8 mouse cellular contexts compared by ENCODE assay signal in the genomic region with DNA sequence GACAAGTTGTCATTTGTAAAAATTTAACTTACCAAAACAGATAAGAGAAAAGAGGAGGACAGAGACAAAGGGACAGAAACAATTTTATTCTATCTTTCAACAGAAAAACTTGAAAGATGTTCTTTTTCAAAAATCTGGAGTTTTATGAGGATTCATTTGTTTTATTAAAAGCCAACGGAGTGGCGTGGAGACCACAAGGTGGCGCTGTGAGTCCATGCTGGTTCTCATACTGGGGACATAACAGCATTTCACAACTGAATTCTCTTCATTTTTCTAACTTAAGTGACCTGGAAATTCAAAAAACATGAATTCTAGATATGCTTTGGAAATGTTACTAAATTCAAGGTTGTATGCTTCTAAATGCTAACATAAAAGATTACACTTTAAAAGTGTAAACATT. TPM values are rescaled to one million over a fixed set of nuclear protein-coding genes. Genes with fewer than 3 reads are reported as not detected.
DNase-seq lines count a peak whose midpoint lies in the region; ATAC-seq lines count a peak whose summit lies in the region.

No protein-coding gene starts in this region.

- intact Hi-C loops in heart, postnatal 25 days (cut with DNase I): loop anchor here (1.0 kb wide), 1 partner anchor 85 kb away; no protein-coding TSS in a partner anchor

- peak; percentile 22 to 74 for DNase-seq in heart, adult 18-20 months
- no peak for DNase-seq in heart, postnatal 25 days (ENCODE audit: low spot score)
- peak; percentile 69 to 72 for DNase-seq in B cell, adult 2 months
- peak; percentile 62 for DNase-seq in embryo, embryonic 11.5 days (ENCODE audit: low read depth, low spot score)
- peak; percentile 33 to 89 for DNase-seq in kidney, postnatal 36 days
- DNase-seq in thymus, postnatal 0 days (ENCODE audit: low spot score): peak; percentile 52

- peak; percentile 73 for ATAC-seq in activated CD4-positive, CD25-positive, alpha-beta regulatory T cell, adult 4 months
- peak; percentile 90 for ATAC-seq in megakaryocyte progenitor cell, adult 5-6 weeks (replicated peaks; ENCODE audit: poor library complexity)

RNA-seq across cellular contexts. Expression of gene Cep44, which starts 20.5 kb away (rescaled TPM):
- 1 to 10 TPM; 7.7 to 8.9 TPM for total RNA-seq in heart, adult 18-20 months (2021)
- 10 to 100 TPM; 11.7 to 12.4 TPM for total RNA-seq in heart, postnatal 25 days (2021)
- 10 to 100 TPM; 20.7 to 23.0 TPM for polyA plus RNA-seq in activated CD4-positive, CD25-positive, alpha-beta regulatory T cell, adult 4 months (2017; shearing (Covaris generic))
- total RNA-seq in megakaryocyte progenitor cell, adult 5-6 weeks (2015): 45.6 and 48.7 TPM in 2 replicates
- total RNA-seq in megakaryocyte progenitor cell, adult 5-6 weeks (2017): 37.3 and 46.9 TPM in 2 replicates
- polyA plus RNA-seq in thymus, postnatal 0 days (2015; fragmentation: Nextera tagmentation; extraction: Ambion mirVana): 45.3 and 47.9 TPM in 2 replicates

RNA-seq across cellular contexts. Expression of gene Fbxo8, which starts 20.5 kb away (rescaled TPM):
- 10 to 100 TPM; 58.4 to 60.8 TPM for total RNA-seq in heart, adult 18-20 months (2021)
- 10 to 100 TPM; 48.2 to 56.8 TPM for total RNA-seq in heart, postnatal 25 days (2021)
- polyA plus RNA-seq in activated CD4-positive, CD25-positive, alpha-beta regulatory T cell, adult 4 months (2017; shearing (Covaris generic)): 10 to 100 TPM; 41.6 to 65.5 TPM
- 26.5 and 36.7 TPM in 2 replicates for total RNA-seq in megakaryocyte progenitor cell, adult 5-6 weeks (2015)
- total RNA-seq in megakaryocyte progenitor cell, adult 5-6 weeks (2017): 6.3 and 6.8 TPM in 2 replicates
- 63.2 and 65.9 TPM in 2 replicates for polyA plus RNA-seq in thymus, postnatal 0 days (2015; fragmentation: Nextera tagmentation; extraction: Ambion mirVana)
